Mouse (Mus musculus) stomach, postnatal 0 days (tissue): Measurements from ENCODE around the gene Stx4a. TPM values are rescaled to one million over a fixed set of nuclear protein-coding genes. Genes with fewer than 3 reads are reported as not detected.

Experiments
- ATAC-seq: fragments of 200-750 bp; cut with Nextera tagmentation; 2 replicates; pipeline ENCODE4 v1.8.0; 2017; ENCODE audit not compliant: low FRiP score, low TSS enrichment
- DNase-seq: peaks from one replicate; pipeline ENCODE4 v3.0.0-alpha.2; 2016; ENCODE audit warnings: low spot score
- H3K27ac ChIP-seq: fragments of 300-500 bp; sonication (generic); replicated peaks from 2 replicates; pipeline ENCODE4 v1.5.1; 2014; ENCODE audit warnings: mild to moderate bottlenecking, control low read depth
- H3K27me3 ChIP-seq: fragments of 300-500 bp; sonication (generic); 2 replicates; pipeline ENCODE4 v1.6.1; 2014; ENCODE audit warnings: low read length; ENCODE audit not compliant: control insufficient read depth, insufficient read depth
- H3K36me3 ChIP-seq: fragments of 300-500 bp; sonication (generic); 2 replicates; pipeline ENCODE4 v1.6.1; 2014; ENCODE audit warnings: low read length, mixed read lengths; ENCODE audit not compliant: control insufficient read depth, insufficient read depth
- H3K4me1 ChIP-seq: fragments of 300-500 bp; sonication (generic); replicated peaks from 2 replicates; pipeline ENCODE4 v1.6.1; 2014; ENCODE audit warnings: antibody characterized with exemption; ENCODE audit not compliant: control insufficient read depth, insufficient read depth
- H3K4me2 ChIP-seq: fragments of 300-500 bp; sonication (generic); replicated peaks from 2 replicates; pipeline ENCODE4 v1.6.1; 2014; ENCODE audit warnings: low read depth, mild to moderate bottlenecking, control low read depth, moderate library complexity
- H3K4me3 ChIP-seq: fragments of 300-500 bp; sonication (generic); 2 replicates; pipeline ENCODE4 v1.5.1; 2014; ENCODE audit warnings: low read depth, low read length, control low read depth
- H3K9ac ChIP-seq: fragments of 300-500 bp; sonication (generic); 2 replicates; pipeline ENCODE4 v1.6.1; 2014; ENCODE audit warnings: mild to moderate bottlenecking, low read length, control low read depth, mixed read lengths
- H3K9me3 ChIP-seq: fragments of 300-500 bp; sonication (generic); 2 replicates; pipeline ENCODE4 v1.6.1; 2016; ENCODE audit warnings: low read length; ENCODE audit not compliant: control insufficient read depth
- CTCF ChIP-seq: IDR thresholded peaks from 2 replicates; pipeline ENCODE4 v1.5.1; 2016; ENCODE audit warnings: antibody characterized with exemption, low read depth, mild to moderate bottlenecking, moderate library complexity
- EP300 ChIP-seq: optimal IDR thresholded peaks from 2 replicates; pipeline ENCODE3; 2016; ENCODE audit warnings: antibody characterized with exemption
- WGBS: fragments of 180-500 bp; shearing (Covaris S2); extraction: QIAGEN DNeasy Blood & Tissue Kit; methylation state at CpG from one replicate; pipeline ENCODE4 v1.1.7; 2014; 5-methylcytosine and 5-hydroxymethylcytosine counted together
- polyA plus RNA-seq: library from polyadenylated mRNA; unstranded; fragments of >200 nt; fragmentation: Nextera tagmentation; extraction: Ambion mirVana; gene quantifications from 2 replicates; pipeline ENCODE4 v1.2.1, GENCODE M21; 2015

The Stx4a gene
- polyA plus RNA-seq, 1 experiment from 2014 or later, result 28.4 TPM

DNA sequence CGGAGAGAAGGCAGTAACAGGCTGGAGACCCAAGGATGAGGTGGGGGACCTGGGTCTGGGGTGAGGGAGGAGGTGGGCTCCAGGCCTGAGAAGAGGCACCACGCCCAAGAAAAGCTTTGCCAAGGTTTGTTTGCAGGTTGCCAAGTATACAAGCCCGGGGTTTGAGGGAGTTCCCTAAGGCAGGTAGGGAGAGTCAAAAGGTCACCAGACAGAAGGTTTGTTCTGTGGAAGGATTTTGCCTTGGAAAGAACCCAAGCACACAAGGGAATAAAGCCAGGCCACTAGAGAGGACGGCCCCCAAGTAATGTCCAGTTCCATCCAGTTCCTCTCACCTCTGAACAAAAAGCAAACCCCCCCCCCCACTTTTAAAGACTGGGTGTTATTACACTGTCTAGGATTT, 12.9 kb upstream of the Stx4a start:
- H3K9me3 ChIP-seq, result no peaks in the 10 kb centered on the region
- TF ChIP-seq CTCF (no peak), EP300 (no peak)
- no peaks in the 10 kb centered on the region for H3K36me3 ChIP-seq
- ATAC-seq (no peak), DNase-seq (no peak)
- H3K4me1 ChIP-seq, result no peaks in the 10 kb centered on the region
- no peak overlapping the region for H3K4me2 ChIP-seq
- no peak overlapping the region for H3K4me3 ChIP-seq
- H3K9ac ChIP-seq, result no peak overlapping the region
- H3K27ac ChIP-seq, result no peak overlapping the region
- H3K27me3 ChIP-seq, result no peaks in the 10 kb centered on the region
- WGBS, result 64% methylated on average over 4 of the region's 4 CpGs

DNA sequence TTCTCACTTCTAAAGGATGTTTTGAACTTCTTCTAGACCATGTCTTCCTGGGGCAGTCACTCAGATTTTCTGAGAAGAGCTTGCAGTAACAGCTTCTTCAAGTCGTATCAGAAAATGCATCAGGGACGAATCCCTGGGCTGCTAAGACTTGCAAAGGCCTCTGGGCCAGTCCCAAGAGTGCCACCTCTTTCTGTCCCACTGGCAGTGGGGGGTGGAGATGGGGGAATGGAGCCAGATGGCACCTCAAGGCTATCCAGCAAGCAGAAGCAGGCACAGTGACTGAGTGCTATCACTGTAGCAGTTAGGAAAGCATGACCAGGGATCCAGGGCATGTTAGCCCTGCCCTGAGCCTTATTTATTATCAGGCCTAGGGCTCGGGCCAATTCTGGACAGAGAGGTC, 11.8 kb upstream of the Stx4a start:
- no peaks in the 10 kb centered on the region for H3K27me3 ChIP-seq
- H3K9ac ChIP-seq, result no peak overlapping the region
- ATAC-seq, result no peak
- H3K4me1 ChIP-seq, result no peaks in the 10 kb centered on the region
- WGBS, result 81% methylated on average over 3 of the region's 3 CpGs
- H3K36me3 ChIP-seq, result no peaks in the 10 kb centered on the region
- DNase-seq, result no peak
- no peak for TF ChIP-seq CTCF
- TF ChIP-seq EP300, result no peak
- H3K4me2 ChIP-seq, result no peak overlapping the region
- H3K4me3 ChIP-seq, result no peak overlapping the region
- no peaks in the 10 kb centered on the region for H3K9me3 ChIP-seq
- no peak overlapping the region for H3K27ac ChIP-seq

DNA sequence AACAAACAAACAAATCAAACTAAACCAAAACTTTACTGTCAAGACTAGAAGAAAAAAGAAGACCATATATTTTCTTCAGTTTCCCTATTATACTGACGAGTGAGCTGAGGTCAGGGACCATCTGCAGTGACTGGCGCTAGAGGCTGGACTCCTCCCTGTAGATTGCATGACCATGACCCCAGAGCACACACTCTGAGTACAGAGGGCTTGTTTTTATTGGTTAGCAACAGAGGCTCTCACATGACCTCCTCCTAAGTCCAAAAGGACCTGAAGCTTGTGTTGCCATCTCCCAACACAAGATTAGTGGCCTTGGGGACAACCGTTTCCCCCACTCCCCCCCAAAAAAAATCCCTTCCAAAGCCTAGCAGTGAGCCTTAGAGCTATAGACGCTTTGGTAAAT, 10.3 kb upstream of the Stx4a start:
- no peak for TF ChIP-seq EP300
- TF ChIP-seq CTCF, result no peak
- Histone ChIP-seq H3K4me3 (no peak overlapping the region), H3K9me3 (no peaks in the 10 kb centered on the region), H3K9ac (no peak overlapping the region), H3K4me2 (no peak overlapping the region), H3K36me3 (no peaks in the 10 kb centered on the region), H3K27me3 (no peaks in the 10 kb centered on the region), H3K27ac (no peak overlapping the region), H3K4me1 (no peaks in the 10 kb centered on the region)
- ATAC-seq (no peak), DNase-seq (no peak)
- WGBS, result 65% methylated on average over 4 of the region's 4 CpGs

DNA sequence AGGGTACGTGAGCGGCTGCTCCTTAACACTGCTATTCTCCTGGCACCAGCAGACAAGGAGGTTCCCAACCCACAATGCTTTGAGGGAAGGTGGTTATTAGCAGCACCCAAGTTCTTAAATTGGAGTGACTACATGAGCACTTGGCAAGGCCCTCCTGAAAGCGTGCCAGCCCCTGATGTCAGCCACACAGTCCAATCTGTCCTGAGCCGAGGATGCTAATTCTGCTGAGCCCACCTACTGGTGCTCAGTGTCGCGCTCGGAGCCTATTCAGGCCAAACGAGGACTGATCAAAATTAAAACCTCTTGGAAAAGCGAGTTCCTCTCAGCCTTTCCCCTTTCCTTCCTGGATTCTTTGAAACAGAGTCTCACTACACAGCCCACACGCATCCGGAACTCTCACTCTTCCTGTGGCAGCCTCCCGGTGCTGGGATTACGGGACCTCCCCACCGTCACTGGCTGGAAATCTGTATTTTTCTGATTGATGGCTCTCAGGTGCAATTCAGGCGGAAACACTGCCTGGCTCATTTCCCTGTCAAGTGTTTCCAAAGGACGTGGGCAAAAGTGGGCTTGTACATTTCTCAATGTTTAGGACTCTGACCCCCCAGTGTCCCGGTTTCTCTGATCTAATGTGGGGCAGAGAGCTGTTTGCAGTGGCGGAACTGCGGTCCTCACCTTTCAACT, 9.7 kb upstream of the Stx4a start:
- Histone ChIP-seq H3K27me3 (no peaks in the 10 kb centered on the region), H3K27ac (no peak overlapping the region), H3K4me3 (no peak overlapping the region), H3K4me1 (no peaks in the 10 kb centered on the region), H3K9me3 (no peaks in the 10 kb centered on the region), H3K36me3 (no peaks in the 10 kb centered on the region), H3K9ac (no peak overlapping the region), H3K4me2 (no peak overlapping the region)
- no peak for ATAC-seq
- no peak for DNase-seq
- TF ChIP-seq CTCF (no peak), EP300 (no peak)
- 70% methylated on average over 19 of the region's 19 CpGs for whole genome bisulfite sequencing

DNA sequence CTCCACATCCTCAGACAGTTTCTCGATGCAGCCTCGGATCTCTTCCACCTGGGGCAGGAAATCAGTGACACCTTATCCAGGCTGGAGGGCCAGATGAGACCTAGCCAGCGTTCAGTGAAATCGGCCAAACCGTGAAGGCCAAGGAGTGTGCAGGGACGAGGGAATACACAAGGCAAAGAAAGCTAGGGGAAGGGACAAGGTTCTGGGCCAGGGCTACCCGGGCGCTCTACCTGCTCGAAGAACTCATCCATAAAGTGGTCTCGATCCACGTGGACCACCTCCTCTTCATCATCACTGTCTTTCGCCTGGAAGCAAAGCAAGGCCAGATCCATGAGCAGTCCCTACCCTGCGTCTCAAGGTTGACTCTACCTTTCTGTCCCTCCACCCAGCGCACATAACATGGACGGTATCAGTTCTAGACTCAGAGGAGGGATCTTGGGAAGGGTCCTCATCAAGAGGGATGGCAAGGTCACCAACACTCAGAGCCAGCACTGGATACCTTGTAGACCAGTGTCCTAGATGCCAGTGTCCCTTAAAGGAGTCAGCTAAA, 8.9 kb upstream of the Stx4a start:
- Histone ChIP-seq H3K27ac (no peak overlapping the region), H3K4me2 (no peak overlapping the region), H3K9ac (no peak overlapping the region), H3K4me3 (no peak overlapping the region), H3K9me3 (no peaks in the 10 kb centered on the region), H3K27me3 (no peaks in the 10 kb centered on the region), H3K36me3 (no peaks in the 10 kb centered on the region), H3K4me1 (no peaks in the 10 kb centered on the region)
- no peak for TF ChIP-seq CTCF
- no peak for TF ChIP-seq EP300
- ATAC-seq (no peak), DNase-seq (no peak)
- WGBS, result 86% methylated on average over 15 of the region's 15 CpGs

DNA sequence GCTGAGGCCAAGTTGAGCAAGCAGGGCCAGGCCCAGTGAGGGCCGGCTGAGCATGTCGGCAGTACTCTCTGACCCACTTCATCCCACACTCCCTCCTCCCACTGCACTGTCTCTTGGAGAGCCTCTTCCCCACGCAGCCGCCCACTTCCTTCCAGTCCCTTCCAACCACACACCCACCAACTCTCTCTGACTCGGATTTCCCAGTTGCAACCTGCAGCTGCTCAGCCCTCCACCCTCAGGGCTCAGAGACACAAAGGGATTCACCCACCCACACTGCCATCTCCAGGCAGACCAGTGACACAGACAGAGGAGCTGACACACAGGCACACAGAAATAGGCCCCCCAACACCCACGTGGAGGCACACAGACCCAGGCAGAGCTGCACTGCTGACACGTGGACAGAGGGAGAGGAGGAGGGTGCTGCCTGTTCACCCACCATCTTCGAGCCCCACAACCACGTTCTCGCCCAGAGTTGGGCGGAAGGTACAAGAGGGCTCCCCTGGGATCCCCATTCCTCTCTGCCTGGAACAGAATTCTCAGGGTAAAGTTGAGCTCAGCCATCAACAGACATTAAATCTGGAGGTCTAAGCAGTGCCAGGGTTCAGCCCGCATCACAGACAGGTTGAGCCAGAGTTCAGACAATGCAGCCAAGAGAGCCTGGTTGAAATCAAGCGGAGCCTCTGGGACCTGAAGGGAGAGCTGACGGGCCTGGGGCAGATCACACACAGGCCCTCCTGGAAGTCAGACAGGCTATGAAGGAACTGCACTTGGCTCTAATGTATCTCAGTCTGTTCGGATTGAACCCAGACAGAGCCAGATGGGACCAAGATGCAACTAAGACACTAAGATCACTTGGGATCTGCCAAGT, 7.9 kb upstream of the Stx4a start:
- WGBS, result 53% methylated on average over 15 of the region's 15 CpGs
- DNase-seq (no peak), ATAC-seq (peak; percentile 58)

More for the DNA sequence above, 7.9 kb upstream of the Stx4a start:
- H3K9me3 ChIP-seq, result no peaks in the 10 kb centered on the region
- no peaks in the 10 kb centered on the region for H3K27me3 ChIP-seq
- H3K36me3 ChIP-seq, result no peaks in the 10 kb centered on the region
- H3K4me3 ChIP-seq, result no peak overlapping the region
- H3K27ac ChIP-seq, result 0 out of 2 replicates have a peak overlapping the region, but pooled peaks have one; percentile 1
- no peak overlapping the region for H3K4me2 ChIP-seq
- TF ChIP-seq CTCF, result peak; percentile 63
- no peak for TF ChIP-seq EP300
- 0 out of 2 replicates have a peak overlapping the region, but pooled peaks have one; percentile 18 for H3K9ac ChIP-seq
- no peaks in the 10 kb centered on the region for H3K4me1 ChIP-seq
